Mouse (Mus musculus) frontal cortex, adult (tissue): ENCODE measurements around the gene Atf7.
"Not testable (repeated sequence)": the region's sequence is repeated elsewhere in the genome, so short reads cannot be mapped to it uniquely, and the experiment has no call there.

ENCODE experiments used
- ATAC-seq: cut with Nextera tagmentation; 2 replicates; pipeline ENCODE4 v1.9.2; 2017; ENCODE audit warnings: mild to moderate bottlenecking, moderate library complexity, mixed read lengths; ENCODE audit not compliant: low TSS enrichment

The Atf7 gene

DNA sequence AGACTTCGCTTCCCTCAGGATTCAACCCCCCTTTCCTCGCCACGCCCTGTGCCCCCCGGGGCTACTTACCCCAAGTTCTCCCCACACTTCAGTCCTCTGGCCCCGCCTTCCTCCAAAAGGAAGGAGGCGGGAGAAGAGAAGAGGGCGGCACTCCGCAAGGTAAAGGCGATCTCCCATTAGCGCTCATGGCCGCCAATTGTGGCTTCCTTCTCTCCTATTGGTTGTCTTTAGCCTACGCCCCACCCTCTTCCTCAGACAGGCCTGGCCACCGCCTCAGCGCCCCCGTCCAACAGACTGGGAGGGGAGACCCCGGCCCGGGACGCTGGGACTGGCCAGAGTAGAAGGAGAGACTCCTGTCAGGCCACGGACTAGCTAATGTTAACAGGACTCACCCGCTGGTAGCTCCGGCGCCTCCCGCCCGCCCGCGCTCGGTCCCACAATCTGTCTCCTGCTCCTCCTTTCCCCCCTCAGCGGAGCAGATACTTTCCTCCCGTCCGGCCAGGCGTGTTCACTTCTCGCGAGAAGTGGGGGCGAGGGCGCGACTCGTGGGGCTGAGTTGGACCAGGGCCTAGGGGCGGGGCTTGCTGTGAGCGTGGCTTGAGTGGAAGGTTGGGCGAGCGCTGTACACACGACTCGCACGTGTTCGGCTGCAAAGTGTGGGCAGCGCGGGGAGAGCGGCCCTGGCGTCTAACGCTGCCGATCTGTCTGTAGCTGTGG is at the start of gene Atf7, which contains the start of gene Gm28047:
TSS of gene Atf7 (minus strand) at position 495 of the 717 bp plus-strand sequence.
TSS of gene Gm28047 (minus strand) at position 98 of the 717 bp plus-strand sequence.
- ATAC-seq = peak; percentile 97

DNA sequence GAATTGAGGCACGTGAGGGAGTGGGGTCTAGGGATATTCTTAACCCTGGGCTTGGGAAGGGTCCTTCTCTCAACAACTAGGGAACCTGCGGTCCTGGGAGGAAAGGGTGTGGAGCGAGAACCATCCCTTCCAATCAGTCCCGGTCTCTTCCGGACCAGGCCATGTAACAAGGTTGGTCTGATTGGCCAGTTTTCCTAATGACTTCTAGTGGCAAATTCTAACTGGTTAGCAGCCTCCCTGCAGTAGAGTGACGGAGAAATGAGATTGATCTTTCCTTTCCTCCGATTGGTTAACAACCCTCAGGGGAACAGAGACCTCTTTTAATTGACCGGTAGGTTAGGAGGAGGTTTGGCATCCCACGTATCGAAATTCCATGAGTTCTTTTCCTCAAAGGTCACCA is 48.3 kb upstream of the Atf7 start:
- peak; percentile 60 for ATAC-seq

DNA sequence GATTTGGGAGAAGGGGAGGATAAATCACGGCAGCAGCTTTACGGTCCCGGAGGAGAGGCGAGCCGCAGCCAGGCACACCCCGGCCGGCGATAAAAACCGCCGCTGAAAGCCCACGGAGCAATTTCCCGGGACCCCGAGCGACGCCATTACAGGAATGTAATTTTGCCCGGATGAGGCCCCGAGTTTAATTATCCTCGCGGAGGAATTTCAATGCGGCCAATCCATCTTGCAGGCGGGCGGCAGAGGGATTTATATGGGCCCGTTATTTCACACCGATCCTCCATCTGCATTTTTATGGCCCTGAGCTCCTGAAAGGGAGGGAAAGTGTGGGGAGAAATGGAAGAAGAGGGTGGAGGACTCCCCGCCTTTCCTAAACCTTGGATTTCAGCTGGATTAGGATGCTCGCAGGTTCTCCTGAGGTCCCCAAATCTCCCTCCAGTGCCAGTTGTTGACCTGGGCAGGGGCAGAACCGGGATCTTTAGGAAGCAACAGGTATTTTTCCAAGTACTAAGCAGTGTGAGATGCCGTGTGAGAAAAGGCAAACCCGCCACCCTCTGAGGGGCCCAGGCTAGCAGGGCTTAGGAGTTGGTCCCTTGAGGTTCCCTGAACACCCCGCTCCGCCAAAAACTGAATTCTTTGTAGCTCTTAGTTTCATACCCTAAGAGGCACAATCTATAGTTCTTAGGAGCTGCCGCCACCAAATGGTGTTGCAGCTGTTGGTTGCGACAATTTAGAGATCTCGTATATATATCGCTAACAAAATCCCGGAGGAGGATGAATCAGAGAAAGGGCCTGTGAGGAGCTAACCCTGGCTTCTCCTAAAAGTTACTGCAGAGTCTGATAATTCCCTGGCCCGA is 47.2 kb upstream of the Atf7 start, which contains the start of gene Atp5g2:
TSS of gene Atp5g2 (minus strand) at position 138 of the 857 bp plus-strand sequence.
- ATAC-seq = no peak

DNA sequence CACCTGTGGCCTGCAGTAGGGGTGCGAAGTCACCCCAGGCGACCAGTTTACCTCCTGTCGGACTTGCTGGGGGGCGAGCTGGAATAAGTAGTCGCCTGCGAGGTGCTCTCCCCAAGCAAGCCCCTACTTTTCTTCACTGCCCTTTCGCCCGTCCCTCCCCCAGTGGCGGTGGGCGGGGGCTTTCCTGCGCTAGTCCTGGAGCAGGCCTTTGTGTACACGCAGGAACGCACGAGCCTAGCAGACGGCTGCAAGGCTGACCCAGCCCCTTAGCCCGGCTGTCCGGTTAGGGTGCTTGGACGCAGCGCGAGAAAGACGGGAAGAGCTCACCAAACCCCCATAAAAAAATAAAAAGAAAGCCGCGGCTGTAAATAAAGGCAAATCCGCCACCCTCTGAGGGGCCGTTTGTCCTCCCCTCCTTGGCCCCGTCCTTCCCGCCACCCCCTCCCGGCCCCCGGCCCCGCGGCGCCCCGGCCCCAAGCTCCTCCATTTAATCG is 46.5 kb upstream of the Atf7 start:
- peak; percentile 5; the same call in 1 of the 2 replicates for ATAC-seq

DNA sequence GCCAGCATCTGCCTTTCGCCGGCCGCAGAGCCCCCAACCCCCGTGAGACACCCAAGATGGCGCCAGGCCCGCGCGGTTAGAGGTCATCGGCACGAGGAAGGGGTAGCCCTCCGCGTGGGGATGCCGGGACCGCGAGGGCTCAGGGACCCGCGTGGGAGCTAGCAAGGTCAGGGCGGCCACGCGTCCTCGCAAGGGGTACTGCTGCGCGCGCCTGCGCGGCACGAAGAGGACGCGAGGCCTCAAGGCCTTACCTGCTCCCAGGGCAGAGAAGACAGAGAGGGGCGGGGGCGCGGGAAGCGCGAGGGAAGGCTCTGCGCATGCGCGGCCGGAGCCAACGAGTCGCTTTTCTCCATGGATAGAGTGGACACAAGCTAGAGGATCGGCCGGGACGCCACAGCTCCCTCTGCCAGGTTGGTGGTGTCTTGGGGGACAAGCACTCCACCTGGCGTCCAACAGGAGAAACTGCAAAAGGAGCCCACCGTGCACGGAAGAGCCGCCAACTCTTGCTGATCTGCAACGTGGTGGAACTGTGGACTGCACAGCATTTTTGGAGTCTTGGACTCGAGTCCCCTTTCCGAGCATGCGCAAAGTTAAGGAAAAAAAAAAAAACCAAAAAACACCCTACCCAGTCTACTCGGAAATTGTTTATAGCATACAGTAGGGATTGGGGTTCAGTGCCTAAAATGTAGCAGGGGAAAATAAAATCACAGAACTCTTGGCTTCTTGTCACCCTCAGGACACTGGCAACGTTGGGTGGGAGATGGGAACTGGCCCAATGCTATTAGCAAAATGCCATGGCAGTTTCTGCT is 45.7 kb upstream of the Atf7 start:
- ATAC-seq = peak; percentile 74

DNA sequence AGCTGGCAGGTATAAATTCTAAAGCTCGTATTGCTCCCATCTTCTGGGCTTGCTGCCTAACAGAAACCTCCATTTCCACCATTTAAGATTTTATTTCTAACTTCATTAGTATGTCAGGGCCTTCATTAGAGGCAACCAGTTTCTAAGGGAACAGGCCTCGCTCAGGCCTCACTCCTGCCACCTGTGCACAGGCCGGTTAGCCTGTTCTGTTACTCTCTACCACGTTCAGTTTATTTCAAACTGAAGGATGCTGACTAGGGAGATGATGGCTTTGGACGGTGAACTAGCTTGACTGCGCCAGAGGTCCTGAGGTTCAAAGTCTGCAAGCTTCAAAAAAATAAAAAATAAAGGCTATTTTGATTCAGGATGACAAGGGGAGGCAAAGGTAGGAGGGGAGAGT is 45.0 kb upstream of the Atf7 start:
- ATAC-seq = no peak

DNA sequence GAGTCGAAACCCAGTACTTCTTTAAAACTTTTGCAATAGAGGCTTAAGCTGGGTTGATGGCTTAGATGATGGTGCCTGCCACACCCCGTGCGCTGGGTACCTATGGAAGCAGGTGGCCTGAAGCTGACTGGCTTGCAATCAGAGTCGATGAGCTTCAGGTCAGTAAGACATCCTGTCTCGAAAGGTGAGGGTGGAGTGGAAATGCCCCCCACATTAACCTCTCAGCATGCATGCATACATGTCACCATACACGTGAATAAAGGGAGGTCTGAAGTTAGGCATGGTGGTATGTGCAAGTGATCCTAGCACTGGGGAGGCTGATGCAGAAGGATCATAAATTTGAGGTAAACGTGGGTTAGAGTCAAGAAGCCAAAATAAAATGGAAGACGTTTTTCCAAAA is 44.3 kb upstream of the Atf7 start:
- ATAC-seq = no peak

DNA sequence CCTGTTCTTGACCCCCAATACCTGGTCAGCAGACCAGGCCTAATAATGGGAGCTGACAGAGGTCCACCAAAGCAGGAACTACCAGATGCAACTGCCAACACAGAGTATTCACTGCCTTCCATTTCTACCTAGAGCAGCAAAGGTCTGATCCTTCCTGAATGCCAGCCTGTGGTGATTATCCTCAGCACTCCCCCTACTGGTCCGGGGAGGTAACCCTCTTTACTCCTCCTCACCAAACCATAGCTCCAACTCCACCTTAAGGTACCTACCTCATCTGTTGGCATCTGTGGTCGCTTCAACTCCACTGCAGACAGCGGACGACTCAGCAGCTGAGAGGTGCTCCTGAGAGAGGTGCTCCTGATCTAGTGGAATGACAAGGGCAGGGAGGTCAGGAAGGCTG is 40.2 kb upstream of the Atf7 start:
- peak; percentile 71 for ATAC-seq

DNA sequence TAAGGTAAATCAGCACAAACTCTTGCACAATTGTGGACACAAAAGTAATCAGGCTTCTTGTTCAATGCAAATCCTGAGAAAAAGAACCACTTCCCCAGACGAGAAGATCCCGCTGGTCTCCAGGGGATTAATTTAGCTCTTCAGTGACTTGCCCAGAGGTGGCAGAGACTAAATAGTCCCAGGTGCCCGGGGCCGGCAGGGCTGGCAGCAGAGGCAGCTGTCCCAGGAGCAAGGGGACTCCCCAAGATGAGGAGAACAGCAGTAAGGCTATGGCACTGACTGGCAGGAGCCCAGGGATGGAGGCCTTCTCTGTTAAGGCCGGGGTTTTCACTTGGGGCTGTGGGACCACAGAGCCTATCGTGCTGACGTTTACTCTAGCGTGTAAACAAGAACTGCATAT is 38.6 kb upstream of the Atf7 start:
- no peak for ATAC-seq

DNA sequence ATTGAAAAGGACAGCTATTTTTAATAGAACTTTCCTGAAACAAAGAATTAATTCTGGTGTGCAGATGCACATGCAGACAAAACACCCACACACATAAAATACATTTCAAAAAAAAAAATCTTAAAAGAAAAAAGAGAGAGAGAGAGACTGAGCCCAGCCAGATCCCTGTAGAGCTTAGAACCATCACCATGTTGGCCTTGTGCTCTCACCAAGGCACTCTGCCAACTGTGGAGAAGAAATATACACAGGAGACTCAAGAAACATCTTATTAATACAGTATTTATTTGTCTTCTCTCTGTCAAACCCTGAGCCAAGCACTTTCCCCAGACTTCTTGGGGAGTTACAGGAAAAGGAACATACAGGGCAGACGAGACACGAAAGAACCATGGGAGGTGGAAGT is 37.3 kb upstream of the Atf7 start:
- ATAC-seq = not testable (repeated sequence)

DNA sequence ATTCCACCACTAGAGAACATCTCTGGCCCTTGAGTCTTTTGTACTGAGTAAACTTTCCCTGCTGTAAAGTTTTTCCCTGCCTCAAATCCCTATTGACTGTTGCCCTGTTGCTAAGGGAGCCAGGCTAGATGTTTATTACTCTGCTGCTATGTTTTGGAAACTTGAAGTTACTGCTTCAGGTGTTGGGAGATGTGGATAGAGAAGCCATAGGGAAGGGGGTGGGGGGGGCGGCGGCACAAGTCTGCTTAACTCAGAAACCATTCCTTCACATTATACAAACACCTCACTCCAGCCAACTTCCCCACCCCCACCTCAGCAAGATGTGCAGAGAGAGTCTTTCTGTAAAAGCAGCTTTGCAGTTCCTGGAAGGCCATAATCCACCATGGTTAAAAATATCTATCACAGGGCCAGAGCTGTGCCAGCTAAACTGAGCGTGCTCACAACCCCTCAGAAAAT is 32.7 kb upstream of the Atf7 start:
- peak; percentile 66 for ATAC-seq

DNA sequence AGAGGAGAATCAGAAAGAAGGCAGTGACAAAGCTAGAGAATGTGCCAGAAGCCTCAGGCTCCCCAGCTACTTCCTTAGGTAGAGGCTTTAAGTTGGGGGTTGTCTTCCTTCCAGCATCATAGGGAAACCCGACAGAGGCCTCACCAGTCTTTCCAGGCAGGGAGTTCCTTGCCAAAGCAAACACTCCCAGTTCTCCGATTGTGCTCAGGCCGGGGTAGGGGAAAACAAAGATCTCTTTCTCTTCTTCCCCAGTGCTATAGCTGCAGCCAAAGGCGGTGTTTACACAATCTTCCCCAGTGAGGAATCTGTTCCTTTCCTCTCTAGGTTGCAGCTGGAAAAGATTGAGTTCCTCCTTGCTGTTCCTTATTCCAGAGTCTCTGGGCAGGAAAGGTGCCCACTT is 31.4 kb upstream of the Atf7 start:
- peak; percentile 53 for ATAC-seq

DNA sequence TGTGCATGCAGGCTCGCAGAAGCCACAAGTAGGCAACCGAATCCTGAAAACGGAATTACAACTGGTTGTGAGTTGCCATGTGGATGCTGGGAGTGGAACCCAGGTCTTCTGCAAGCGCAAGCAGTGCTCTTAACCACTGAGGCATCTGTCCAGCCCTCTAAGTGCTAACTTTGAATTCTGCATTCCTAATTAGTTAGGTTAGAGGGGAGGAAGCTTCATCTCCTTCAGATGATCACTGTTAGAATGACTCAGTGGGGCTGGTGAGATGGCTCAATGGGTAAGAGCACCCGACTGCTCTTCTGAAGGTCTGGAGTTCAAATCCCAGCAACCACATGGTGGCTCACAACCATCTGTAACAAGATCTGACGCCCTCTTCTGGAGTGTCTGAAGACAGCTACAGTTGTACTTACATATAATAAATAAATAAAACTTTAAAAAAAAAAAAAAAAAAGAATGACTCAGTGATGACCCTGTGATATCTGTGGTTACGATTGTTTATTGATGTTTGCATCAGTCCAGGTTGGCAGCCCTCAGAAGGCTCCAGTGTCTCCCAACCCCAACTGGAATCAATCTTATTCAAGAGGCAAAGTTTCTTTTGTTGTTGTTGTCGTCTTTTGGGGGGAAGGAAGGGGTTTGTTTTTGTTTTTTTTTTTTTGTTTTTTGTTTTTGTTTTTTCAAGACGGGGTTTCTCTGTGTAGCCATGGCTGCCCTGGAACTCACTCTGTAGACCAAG is 26.8 kb upstream of the Atf7 start:
- not testable (repeated sequence) for ATAC-seq

DNA sequence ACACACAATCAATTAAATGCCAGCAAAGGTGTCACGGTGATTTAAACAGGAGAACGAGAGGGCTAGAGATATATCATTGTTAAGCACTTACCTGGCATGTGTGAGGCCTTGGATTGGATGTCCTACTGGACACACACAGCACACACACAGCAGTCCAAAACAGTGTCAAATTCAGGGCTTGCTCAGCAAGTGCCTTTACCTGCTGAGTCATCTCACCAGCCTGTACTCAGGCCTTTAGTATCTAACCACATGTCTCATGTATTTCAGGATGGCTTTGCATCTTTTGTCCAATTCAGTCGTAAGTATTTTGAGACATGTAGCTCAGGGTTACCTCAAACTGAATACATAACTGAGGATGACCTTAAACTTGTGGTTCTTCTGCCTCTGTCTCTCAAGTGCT is 25.8 kb upstream of the Atf7 start:
- ATAC-seq = no peak

DNA sequence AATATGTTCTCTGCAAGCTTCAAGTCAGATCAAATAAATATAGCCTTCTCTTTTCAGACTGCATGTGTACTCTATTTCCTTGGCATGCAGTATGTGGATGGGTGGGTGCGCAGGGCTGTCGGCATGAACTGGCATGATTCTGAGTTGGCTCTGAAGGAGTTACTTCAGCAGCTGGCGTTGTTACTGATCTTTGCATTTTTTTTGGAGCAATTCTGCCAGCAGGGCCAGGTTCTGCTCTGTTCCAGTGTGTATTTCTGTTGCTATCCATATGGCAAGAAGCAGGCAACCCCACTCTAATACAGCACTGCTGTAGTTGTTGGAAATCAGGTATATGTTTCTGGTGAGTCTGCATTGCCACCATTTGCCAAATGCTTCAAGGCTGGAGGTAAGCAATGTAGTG is 10.6 kb upstream of the Atf7 start:
- ATAC-seq = peak; percentile 88

DNA sequence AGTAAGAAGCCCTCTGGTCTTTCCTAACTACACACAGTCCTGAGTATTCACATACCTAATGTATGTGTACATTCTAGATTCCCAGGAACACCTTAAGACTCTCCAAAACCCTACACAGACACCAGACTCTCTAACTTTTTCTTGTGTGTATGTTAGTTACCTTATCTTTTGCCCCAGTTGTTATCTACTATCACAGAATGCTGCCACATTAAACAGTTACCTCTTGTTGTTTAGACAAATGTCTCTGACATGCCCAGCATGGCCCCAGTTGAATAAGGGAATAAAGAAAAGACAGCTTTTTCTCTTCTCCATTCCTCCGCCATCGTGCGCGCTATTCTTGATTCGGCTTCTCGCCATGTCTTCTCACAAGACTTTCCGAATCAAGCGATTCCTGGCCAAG is 9.4 kb upstream of the Atf7 start:
- no peak for ATAC-seq

DNA sequence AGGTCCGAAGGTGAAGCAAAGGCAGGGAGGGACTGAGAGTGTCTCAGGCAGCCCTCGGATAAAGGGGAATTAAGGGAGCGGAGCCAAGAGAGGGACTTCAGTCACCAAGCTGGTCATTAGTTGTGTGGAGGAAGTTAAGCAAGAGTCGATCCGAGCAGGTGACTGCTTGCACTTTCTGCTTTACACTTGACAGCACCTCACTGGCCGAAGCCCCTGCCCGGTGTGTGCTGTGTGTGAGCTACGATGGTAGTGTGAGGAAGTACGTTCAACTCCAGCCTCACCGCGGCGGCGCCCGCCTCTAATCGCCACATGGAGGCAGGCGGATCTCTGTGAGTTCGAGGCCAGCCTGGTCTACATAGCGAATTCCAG is 407 bp upstream of the Atf7 start:
- ATAC-seq = no peak

DNA sequence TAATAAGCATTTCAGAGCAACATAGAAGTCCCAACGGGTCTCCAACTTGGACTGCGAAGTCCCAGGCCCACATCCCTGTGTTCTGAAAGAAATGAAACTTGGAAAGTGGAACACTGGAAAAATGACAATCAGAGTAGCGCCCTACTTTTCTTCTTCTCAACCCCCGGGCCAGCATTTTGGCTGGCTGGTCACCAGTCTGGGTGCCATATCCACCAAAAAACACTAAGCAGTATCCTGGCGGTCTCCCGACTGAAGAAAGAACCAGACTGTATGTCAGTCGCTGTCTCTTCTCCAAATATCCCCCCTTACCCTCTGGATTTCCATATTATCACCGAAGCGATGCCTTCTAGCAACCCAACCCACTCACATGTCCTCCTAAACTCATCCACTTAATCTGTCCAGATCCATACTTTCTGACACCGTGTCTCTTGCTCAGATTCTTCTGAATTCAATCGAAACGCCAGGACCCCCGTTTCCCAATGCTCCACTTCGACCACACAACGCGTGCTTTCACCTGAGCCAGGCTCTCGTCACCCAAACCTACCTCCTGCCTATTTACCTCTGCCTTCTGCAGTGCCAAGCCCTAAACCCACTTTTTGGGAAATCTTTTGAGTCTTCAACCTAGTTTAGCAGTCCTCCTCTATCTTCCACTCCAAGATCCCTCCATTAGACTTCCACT is 834 bp downstream of the Atf7 start:
- 0 out of 2 replicates have a peak, but pooled peaks have one; percentile 10 for ATAC-seq

DNA sequence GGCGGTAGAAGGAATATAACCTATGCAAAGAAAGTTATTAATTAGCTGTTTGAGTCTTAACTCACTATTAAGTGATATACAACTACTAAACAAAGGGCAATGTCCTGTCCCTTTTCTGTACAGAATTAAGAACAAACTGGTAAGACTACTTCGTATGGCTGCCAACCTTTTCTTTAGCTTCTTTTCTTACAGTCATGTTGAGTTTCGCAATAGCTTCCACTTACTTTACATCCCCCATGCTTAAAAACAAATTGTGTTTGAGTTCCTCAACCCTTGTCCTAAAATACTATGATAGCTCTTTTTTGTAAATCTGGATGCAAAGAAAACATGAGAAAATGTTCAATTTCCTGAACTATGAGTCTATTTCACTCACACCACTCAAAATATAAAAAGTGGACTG is 2.1 kb downstream of the Atf7 start:
- no peak for ATAC-seq

DNA sequence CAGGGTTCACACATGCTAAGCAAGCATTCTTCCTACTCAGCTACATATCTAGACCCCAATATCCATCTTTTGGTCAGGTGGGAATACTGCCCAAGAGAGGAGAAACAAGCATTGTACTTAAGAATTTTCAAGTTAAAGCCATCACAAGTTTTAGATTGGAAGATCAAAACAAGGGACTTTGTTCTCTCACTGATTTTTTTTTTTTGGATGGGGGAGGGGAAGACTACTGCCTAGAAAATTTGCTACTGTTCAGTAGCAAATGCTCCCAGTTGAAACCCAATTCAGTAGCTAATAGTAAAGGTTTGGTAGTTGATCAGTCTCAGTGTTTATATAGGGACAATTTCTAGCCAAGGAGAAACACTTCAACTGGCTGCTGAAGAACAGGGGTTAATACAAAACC is 2.7 kb downstream of the Atf7 start:
- ATAC-seq = no peak

DNA sequence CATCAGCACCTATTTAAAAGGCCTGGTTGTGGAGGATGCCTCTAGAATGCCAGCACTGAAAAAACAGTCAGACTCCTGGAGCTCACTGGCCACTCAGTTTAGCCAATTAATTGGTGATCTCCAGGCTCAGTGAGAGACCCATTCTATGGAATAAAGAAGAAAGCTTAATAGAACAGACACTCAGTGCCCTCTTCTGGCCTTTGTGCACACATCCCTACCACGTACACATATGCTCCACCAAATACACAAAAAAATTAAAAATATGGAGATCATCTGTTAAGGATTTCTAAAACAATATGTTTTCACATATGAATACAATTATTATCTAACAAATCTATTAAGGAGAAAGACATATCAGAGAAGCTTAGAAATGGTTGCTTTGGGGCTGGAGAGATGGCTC is 4.5 kb downstream of the Atf7 start:
- no peak for ATAC-seq
